Mouse (Mus musculus): ENCODE data around the gene Pwwp2b. TPM values are rescaled to one million over a fixed set of nuclear protein-coding genes. Genes with fewer than 3 reads are reported as not detected.
A peak's percentile ranks its signal among the peaks of the same experiment; 100 is the strongest.

Gene Pwwp2b
- total RNA-seq, 2 experiments from 2014 or later, result 8.1 to 9.8 TPM

- DNase-seq, result no peak
- intact Hi-C loops (cut with DNase I), result loop anchor here (2.0 kb wide), 1 partner anchor 13 kb away; no protein-coding TSS in a partner anchor
Measured at GRCm38 (mm10) chr7:139253462-139253861, 5.2 kb downstream of the Pwwp2b start.

- intact Hi-C loops (cut with DNase I), result no loop called here
- DNase-seq, result no peak
Measured at GRCm38 (mm10) chr7:139254626-139255025, 6.3 kb downstream of the Pwwp2b start.

- intact Hi-C loops (cut with DNase I), result no loop called here
- no peak for DNase-seq
Measured at GRCm38 (mm10) chr7:139257752-139258542, 9.7 kb downstream of the Pwwp2b start.

- peak in 1 of 2 experiments; percentile 52 for DNase-seq
- intact Hi-C loops (cut with DNase I), result no loop called here
Measured at GRCm38 (mm10) chr7:139264337-139264736, 16.1 kb downstream of the Pwwp2b start.

GRCm38 (mm10) chr7:139265634-139266033 lies 17.4 kb downstream of the Pwwp2b start:
- DNase-seq, result no peak
- intact Hi-C loops (cut with DNase I), result loop anchor here (2.0 kb wide), 1 partner anchor 13 kb away; no protein-coding TSS in a partner anchor

- intact Hi-C loops (cut with DNase I), result loop anchor here (2.0 kb wide), 1 partner anchor 14 kb away; no protein-coding TSS in a partner anchor
- peak in 1 of 2 experiments; percentile 55 for DNase-seq
Measured at GRCm38 (mm10) chr7:139266431-139266830, 18.1 kb downstream of the Pwwp2b start.

- intact Hi-C loops (cut with DNase I), result loop anchor here (2.0 kb wide), 1 partner anchor 14 kb away; no protein-coding TSS in a partner anchor
- no peak for DNase-seq
Measured at GRCm38 (mm10) chr7:139266886-139267870, 18.9 kb downstream of the Pwwp2b start.

- intact Hi-C loops (cut with DNase I), result no loop called here
Measured at GRCm38 (mm10) chr7:139270738-139271137, 22.5 kb downstream of the Pwwp2b start.

GRCm38 (mm10) chr7:139271871-139272270 lies 23.6 kb downstream of the Pwwp2b start:
- DNase-seq, result no peak
- intact Hi-C loops (cut with DNase I), result no loop called here

More at GRCm38 (mm10) chr7:139270738-139271137, 22.5 kb downstream of the Pwwp2b start:
- no peak for DNase-seq

- intact Hi-C loops (cut with DNase I), result no loop called here
- peak; percentile 46 to 53 for DNase-seq
Measured at GRCm38 (mm10) chr7:139272639-139273396, 24.5 kb downstream of the Pwwp2b start.

GRCm38 (mm10) chr7:139273397-139273719 lies 25.1 kb downstream of the Pwwp2b start:
- DNase-seq, result peak; percentile 73 to 76
- intact Hi-C loops (cut with DNase I), result no loop called here

GRCm38 (mm10) chr7:139275586-139275985 lies 27.3 kb downstream of the Pwwp2b start:
- intact Hi-C loops (cut with DNase I), result no loop called here
- no peak for DNase-seq

GRCm38 (mm10) chr7:139276150-139276549 lies 27.9 kb downstream of the Pwwp2b start:
- intact Hi-C loops (cut with DNase I), result no loop called here
- DNase-seq, result no peak

GRCm38 (mm10) chr7:139277536-139277935 lies 29.3 kb downstream of the Pwwp2b start:
- intact Hi-C loops (cut with DNase I), result no loop called here
- no peak for DNase-seq

GRCm38 (mm10) chr7:139279571-139279970 lies 31.3 kb downstream of the Pwwp2b start:
- DNase-seq, result no peak
- intact Hi-C loops (cut with DNase I), result no loop called here

- no peak for DNase-seq
- intact Hi-C loops (cut with DNase I), result no loop called here
Measured at GRCm38 (mm10) chr7:139280044-139280443, 31.8 kb downstream of the Pwwp2b start.

GRCm38 (mm10) chr7:139281195-139281594 lies 32.9 kb downstream of the Pwwp2b start:
- intact Hi-C loops (cut with DNase I), result no loop called here
- peak in 1 of 2 experiments; percentile 45 for DNase-seq

- DNase-seq, result no peak
- intact Hi-C loops (cut with DNase I), result no loop called here
Measured at GRCm38 (mm10) chr7:139282037-139282436, 33.8 kb downstream of the Pwwp2b start.

- intact Hi-C loops (cut with DNase I), result no loop called here
Measured at GRCm38 (mm10) chr7:139285295-139285943, 37.1 kb downstream of the Pwwp2b start.

GRCm38 (mm10) chr7:139288540-139288939 lies 40.3 kb downstream of the Pwwp2b start:
- intact Hi-C loops (cut with DNase I), result no loop called here
- DNase-seq, result no peak

More at GRCm38 (mm10) chr7:139285295-139285943, 37.1 kb downstream of the Pwwp2b start:
- DNase-seq, result no peak
